Mouse (Mus musculus): ENCODE measurements around the gene Dnajc22.

Gene Dnajc22

DNA sequence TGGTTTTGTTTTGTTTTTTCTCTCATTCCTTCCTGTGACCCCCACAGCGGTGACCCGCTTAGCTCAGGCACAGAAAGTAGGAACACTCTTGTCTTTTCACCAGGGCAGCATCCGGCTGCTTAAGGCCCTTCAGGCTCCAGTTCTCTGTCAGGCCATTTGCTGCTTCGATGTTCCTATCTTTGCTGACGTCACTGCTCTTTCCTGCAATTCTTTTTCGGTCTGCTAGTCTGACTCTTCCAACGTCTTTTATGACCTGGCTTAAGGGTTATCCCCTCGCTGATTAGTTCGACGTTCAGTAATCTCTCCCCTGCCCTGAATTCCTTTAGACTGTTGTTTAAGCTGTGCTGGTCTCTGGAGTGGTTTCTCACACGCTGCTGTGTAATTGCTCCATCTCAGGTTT is 23.6 kb downstream of the Dnajc22 start:
- no peak for DNase-seq

DNA sequence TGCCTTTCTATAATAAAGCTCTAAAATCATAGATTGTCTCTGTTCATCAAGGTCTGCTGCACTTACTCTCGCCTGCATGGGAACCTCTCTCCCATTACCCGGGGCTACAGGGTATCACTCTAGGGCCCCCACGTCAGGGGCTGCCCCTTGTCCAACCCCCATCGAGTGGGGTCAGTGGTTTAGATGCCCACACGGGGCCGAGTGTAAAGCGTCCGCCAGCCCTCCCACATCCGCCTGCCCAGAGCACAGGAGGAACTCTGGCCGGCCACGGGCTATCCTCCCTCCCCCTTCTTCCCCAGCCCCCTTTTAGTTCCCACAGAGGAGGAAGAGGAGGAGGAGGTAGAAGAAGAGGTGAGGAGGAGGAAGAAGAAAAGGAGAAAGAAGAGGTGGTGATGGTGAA is 27.8 kb downstream of the Dnajc22 start:
- no peak for DNase-seq

DNA sequence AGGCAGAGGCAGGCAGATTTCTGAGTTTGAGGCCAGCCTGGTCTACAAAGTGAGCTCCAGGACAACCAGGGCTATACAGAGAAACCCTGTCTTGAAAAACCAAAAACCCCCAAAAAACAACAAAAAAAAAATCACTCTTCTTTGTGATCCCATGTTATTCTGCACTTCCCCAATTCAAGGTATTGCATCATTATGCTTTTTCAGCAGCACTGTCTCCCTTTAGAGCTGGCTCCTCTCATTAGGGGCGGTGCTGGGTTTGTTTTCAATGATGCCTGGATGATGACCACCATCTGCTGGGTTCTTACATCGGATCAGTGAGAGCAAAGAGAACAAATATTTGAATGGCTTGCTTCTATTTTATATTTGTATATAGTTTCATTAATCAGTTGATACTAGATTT is 29.7 kb downstream of the Dnajc22 start:
- no peak for DNase-seq

DNA sequence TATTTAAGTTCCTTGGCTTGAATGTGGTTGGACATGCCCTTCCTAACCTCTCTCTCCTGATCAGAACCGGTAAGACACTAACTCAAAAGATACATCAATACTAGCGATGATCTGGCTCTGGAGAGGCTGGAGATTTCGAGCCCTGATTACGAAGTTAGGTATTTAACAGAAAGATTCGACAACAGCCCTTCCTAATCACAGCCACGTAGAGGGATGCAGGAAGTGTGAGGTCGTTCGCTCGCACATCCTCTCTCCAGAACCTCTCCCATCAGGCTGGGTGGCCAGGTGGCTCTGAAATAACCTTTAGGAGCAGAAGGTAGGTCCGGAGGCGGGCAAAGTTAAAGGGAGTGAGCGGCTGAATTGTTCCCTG is 32.7 kb downstream of the Dnajc22 start, which contains the start of gene Spats2:
Gene Spats2 (plus strand): TSS at position 206 of the 370 bp plus-strand sequence.
- no peak for DNase-seq

DNA sequence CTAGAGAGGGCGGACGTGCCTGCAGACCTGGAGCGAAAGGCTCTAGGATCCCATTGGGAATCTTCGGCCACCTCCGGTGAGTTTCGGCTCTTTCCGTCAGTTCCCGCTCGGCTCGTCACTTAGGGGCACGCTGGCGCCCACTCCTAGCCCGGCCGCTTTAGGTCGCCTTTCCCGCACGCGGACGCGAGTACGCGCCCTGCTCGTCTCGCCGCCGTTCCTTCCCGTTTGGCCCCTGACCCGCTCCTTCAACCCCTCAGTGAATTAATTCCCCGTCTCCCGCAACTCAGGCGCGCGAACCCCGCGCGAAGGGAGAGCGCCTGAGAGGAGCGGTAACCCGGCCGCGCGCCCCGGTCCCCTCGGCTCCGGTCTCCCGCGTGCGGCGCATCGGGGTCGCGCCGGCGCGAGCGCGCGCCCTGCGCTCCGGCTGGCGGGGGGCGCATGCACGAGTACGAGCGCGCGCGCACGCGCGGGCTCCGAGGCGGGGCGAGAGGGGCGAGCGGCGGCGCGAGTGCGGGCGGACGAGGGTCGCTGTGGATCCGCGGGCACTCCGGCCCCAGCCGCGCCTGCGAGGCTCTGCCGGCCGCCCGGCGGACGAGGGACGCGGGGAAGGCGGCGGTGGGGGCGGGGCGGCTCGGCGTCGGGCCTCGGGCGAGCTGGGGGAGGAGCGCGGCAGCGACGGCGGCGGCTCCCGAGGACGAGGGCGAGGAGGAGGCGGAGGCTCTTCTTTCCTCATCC is 33.3 kb downstream of the Dnajc22 start:
- DNase-seq: peak; percentile 79

DNA sequence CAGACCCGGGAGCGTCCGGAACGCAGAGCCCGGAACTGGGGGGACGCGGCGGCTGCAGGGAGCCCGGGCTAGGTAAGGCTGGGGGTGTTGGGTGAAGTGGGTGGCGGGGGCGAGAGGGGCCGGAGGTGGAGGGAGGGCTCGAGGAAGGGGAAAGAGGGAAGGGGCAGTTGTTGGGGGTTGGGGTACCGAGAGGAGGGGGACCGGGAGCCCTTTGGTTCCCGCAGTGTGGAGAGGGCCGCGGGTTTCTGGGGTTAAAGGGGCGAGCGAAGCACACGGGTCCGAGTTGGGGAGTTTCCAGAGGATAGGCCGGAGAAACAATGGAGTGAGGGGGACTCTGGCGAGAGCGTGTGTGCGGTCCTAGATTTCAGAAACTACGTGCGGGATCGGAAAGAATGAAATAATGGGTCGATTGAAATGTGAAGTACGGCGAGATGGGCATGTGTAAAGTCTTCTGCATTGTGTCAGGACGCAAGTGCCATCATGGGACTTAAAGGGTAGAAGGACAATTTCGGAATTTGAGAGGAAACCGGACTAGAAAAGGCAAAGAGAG is 33.9 kb downstream of the Dnajc22 start:
- no peak for DNase-seq

DNA sequence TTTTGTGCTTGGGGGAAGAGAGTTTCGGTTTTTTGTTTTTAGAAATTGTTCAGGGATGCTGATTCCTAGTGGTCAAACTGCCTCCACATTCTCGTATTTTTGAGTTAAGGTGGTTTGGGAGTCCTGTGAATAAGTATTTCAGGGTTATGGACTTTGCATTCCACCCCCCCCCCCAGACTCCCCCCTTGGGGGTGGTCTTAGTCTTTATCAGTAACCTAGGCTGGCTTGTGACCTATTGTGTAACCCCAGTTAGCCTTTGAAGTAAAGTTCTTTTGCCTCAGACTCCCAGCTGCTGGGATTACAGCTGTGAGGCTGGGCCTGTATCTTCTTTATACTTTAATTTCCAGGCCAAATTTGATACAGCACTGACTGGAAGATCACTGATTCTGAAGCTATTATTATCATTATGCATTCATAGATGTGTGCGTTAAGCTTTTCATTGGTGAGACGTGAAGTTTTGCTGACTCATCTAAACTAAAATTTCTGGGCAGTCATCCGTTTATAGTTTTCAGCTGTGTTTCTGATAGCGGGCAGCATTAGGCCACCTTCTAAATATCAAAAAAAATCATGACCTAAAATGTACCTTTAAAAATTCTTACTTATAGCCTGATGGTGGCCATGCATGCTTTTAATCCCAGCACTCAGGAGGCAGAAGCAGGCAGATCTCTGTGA is 35.0 kb downstream of the Dnajc22 start:
- DNase-seq: peak; percentile 36

DNA sequence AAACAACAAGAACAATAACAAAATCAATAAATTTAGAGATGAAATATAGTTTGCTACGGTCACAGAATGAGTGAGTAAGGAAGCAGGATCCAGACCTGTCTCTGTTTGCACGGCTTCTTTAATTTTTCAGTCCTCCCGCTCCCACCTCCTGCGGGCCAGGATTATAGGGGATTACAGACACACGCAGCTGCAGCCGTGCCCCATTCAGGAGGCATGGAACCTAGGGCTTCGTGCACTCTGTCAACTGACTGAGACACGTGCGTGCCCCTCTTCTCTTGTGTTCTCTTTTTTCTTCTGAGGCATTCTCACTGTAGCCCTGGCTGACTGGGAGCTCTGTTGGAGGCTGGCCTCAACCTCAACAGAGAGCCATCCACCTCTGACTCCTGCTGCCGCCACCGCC is 36.5 kb downstream of the Dnajc22 start:
- DNase-seq: no peak

DNA sequence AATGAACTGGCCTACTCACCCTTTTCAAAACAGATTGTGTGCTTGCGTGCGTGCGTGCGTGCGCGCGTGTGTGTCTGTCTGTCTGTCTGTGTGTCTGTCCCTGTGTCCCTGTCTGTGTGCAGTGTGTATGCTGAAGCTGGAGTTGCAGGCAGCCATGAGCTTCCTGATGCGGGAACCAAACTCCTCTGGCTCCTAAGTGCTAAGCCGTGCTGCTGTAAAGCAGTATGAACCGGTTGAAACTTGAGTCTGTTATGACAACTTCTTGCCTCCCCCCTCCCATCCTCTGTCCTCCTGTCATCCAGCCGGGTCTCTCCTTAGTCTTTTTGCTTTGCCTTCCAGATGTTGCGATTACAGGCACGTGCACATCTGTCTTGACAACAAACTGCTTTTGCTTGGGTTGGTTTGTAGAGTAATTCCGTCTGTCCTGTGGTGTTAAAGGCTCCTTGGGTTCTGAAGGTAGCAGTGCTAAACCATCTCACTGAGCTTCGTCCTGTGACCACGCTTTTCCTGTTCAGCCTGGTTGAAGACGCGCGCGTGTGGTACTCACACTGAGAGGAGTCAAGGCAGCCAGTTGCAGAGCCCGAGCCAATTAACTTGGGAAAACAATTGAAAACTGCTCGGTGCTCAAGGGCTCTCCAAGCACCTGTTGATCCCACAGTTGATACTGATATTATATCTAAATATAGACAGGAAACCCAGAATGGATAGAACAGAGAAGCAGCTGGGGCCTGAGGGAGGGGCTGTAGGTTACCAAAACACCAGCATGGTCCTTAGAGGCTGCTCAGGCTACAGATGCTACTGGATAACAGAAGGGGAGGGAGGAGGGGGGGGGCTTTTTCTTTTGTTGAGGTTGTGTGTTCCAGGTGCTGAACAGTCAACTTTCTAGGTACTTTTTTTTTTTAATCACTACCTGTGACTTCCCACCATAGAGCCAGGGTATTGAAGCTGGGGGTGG is 37.3 kb downstream of the Dnajc22 start:
- no peak for DNase-seq

DNA sequence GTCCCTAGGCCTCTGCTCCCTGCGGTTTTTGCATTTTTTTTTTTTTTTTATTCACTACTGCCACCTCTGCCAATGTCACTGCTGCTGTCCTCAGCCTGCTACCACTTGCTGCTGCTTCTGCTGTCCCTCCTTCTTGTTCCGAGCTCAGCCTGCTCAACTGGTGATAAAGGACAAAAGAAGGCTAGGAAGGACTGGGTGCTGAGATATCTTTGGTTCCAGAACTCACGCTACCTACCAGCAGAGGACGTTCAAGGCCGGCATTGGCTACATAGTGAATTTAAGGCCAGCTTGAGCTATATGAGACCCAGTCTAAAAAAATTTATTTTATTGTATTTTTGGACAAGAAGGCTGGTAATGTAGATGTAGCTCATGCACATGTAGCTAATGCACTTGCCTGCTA is 45.4 kb downstream of the Dnajc22 start:
- DNase-seq: peak; percentile 48

DNA sequence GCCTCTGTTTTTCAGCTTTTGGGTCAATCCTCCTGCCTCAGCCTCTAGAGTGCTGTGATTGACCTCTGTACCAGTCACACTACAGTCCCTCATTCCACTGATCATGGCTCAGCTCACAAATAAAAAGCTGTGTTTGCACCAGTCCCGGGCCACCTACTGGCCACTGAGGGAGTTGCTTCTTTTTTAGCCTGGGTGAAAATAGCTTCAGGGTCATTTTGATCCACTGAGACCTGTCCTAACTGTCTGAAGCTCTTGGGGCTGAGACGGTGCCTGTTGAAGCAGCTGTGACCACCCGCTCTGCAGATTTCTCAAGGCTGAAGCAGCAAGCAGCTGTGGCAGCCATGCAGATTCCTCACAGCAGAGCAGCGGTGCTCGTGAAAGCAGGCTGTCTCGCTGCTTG is 46.7 kb downstream of the Dnajc22 start:
- peak; percentile 63 for DNase-seq

DNA sequence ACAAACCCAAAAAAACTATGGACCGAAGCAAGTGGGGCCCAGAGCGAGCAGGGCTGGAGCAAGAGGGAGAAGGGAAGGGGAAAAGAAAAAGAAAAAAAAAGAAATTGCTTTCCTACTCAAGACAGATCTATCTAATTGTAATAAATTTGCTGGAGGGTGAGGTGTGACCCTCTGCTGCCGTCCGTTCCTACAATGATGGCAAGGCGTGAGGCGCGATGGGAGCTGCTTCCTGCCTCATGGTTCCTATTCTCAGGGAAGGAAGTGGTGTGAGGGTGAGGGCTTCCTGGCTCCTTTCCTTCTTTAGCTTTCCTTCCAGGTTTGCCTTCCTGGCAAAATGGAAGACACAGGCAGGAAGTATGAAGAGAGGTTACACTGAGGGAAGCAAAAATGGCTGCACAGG is 57.5 kb downstream of the Dnajc22 start:
- no peak for DNase-seq

DNA sequence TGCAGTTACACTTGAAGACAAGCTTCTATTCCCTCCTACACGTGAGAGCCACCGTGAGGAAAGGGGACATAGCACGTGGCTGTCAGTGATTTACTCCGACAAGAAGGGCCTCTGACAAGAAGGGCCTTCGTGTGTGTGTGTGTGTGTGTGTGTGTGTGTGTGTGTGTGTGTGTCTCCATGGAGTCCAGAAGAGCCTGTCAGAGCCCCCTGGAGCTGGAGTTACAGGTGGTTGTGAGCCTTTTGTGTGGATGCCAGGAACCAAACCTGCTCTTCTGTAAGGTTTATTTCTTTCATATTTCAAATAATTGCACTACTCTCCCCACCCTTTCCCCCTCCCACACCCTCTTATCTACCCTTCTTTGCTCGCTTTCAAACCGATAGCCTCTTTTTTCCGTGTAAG is 58.4 kb downstream of the Dnajc22 start:
- DNase-seq: no peak

DNA sequence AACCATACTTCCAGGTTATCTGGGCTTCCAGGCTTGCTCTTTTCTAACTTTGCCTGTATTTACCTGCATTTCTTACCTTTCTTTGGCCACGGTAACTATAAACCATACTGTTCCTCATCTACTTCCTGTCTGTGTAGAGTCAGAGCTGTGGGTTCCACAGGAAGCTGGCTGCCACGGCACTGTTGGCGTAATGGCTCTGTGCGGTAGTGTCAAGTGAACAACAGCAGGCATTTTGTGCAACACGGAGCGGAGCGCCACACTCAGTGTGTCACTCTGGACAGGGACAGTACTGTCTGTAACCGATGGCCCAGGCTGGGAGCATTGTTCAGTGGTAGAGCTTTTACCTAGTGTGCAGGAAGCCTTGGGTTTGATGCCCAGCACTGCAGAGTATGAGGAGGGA is 60.5 kb downstream of the Dnajc22 start:
- DNase-seq: no peak

Data from liver (tissue).